In the genomic region with DNA sequence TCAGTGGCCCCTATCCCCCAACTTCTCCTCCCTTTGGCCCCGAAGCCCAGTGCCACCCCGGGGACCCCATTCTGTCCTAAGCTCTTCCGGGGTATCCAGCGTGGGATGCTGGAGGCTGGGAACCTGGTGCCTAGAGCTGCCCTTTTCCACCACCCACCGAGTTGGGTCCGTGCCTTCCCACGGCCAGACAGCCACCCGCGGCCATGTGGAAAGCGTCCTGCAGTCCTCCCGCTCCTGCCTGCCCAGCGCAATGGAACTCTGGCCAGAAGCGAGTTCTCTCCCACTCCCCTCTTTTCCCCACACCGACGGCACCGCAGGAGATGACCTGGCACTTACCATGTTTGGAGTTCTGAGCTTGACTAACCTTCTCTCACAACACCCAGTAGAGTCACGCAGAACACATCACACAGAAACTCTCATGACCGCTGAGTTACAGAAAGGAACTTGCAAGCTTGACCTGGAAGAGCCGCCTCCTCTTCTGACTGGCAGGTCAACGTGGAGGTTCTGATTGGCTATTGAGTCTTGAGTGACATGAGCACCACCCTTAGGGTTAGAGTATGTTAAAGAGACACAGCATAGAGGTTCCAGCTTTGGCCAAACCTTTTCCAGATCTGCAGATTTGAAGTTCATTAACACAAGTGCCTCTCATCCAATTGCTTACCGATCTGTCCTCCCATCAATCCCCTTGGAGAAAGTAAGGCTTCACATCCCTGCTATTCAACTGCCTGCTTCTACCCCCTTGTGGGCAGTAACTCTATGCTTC, we compare ENCODE assay signal across 8 mouse cellular contexts. TPM values are rescaled to one million over a fixed set of nuclear protein-coding genes. Genes with fewer than 3 reads are reported as not detected.
DNase-seq lines count a peak whose midpoint lies in the region; ATAC-seq lines count a peak whose summit lies in the region.
"Not testable (repeated sequence)": the region's sequence is repeated elsewhere in the genome, so short reads cannot be mapped to it uniquely, and the experiment has no call there.

Gm14325 (minus strand) TSS at position 436 of the 763 bp plus-strand sequence.

- H3K27ac ChIP-seq in forebrain, embryonic 10.5 days = peak within 1 kb of the TSS; percentile 67; the same call in 1 of the 2 replicates
- not testable (repeated sequence) for H3K27ac ChIP-seq in heart, embryonic 13.5 days (replicated peaks); kidney, embryonic 16.5 days (ENCODE audit: low read length); limb, embryonic 15.5 days; midbrain, embryonic 16.5 days (ENCODE audit: low read length)

- peak within 1 kb of the TSS; percentile 76 for H3K9ac ChIP-seq in heart, embryonic 13.5 days
- not testable (repeated sequence) for H3K9ac ChIP-seq in kidney, embryonic 16.5 days (replicated peaks; ENCODE audit: low read length)
- peak within 1 kb of the TSS; percentile 33; the same call in 1 of the 2 replicates for H3K9ac ChIP-seq in limb, embryonic 15.5 days
- H3K9ac ChIP-seq in midbrain, embryonic 16.5 days (ENCODE audit: low read depth, low read length) = peak within 1 kb of the TSS; percentile 30; the same call in 1 of the 2 replicates

- not testable (repeated sequence) for H3K9me3 ChIP-seq in forebrain, embryonic 10.5 days; heart, embryonic 13.5 days; kidney, embryonic 16.5 days (ENCODE audit: low read length); limb, embryonic 15.5 days; midbrain, embryonic 16.5 days (replicated peaks; ENCODE audit: control insufficient read depth, low read length, poor library complexity, severe bottlenecking)

- peak within 1 kb of the TSS; percentile 50 for H3K4me3 ChIP-seq in forebrain, embryonic 10.5 days
- peak within 1 kb of the TSS; percentile 55 for H3K4me3 ChIP-seq in heart, embryonic 13.5 days
- peak within 1 kb of the TSS; percentile 45 for H3K4me3 ChIP-seq in kidney, embryonic 16.5 days (ENCODE audit: low read length)
- H3K4me3 ChIP-seq in limb, embryonic 15.5 days = peak within 1 kb of the TSS; percentile 44
- peak within 1 kb of the TSS; percentile 38 for H3K4me3 ChIP-seq in midbrain, embryonic 16.5 days (ENCODE audit: low read depth, low read length)

- H3K4me2 ChIP-seq in heart, embryonic 13.5 days = peak within 1 kb of the TSS; percentile 64
- peak within 1 kb of the TSS; percentile 37 for H3K4me2 ChIP-seq in kidney, embryonic 16.5 days (replicated peaks; ENCODE audit: low read depth, low read length)
- peak within 1 kb of the TSS; percentile 32 for H3K4me2 ChIP-seq in limb, embryonic 15.5 days
- peak within 1 kb of the TSS; percentile 45 for H3K4me2 ChIP-seq in midbrain, embryonic 16.5 days (ENCODE audit: low read length)

- peak; percentile 77 for DNase-seq in CD4-positive helper T cell, adult 2 months (ENCODE audit: low read depth, low spot score)
- DNase-seq in brain, embryonic 18.5 days (ENCODE audit: low read depth, low spot score) = peak; percentile 52
- peak; percentile 15 for DNase-seq in forebrain, embryonic 10.5 days (ENCODE audit: extremely low spot score, low spot score)
- peak; percentile 71 for DNase-seq in spleen, postnatal 36 days (ENCODE audit: low spot score in 2 of 2)

- not testable (repeated sequence) for H3K4me1 ChIP-seq in forebrain, embryonic 10.5 days; heart, embryonic 13.5 days; kidney, embryonic 16.5 days (ENCODE audit: insufficient read depth, low read length); limb, embryonic 15.5 days; midbrain, embryonic 16.5 days (ENCODE audit: control insufficient read depth, insufficient read depth, low read length)

- ATAC-seq in heart, embryonic 13.5 days (ENCODE audit: extremely low read depth, insufficient number of reproducible peaks, low FRiP score, low TSS enrichment); kidney, embryonic 16.5 days (ENCODE audit: low FRiP score, low TSS enrichment); limb, embryonic 15.5 days (ENCODE audit: insufficient number of reproducible peaks, low FRiP score, low TSS enrichment, low read depth); midbrain, embryonic 16.5 days: not testable (repeated sequence)

- WGBS in forebrain, embryonic 10.5 days = under 1% methylated on average over 18 of the region's 21 CpGs
- under 1% methylated on average over 17 of the region's 21 CpGs for WGBS in heart, embryonic 13.5 days
- under 1% methylated on average over 17 of the region's 21 CpGs for WGBS in kidney, embryonic 16.5 days
- 6% methylated on average over 18 of the region's 21 CpGs for WGBS in limb, embryonic 15.5 days
- WGBS in midbrain, embryonic 16.5 days = 2% methylated on average over 14 of the region's 21 CpGs

- not testable (repeated sequence) for H3K27me3 ChIP-seq in forebrain, embryonic 10.5 days (ENCODE audit: poor library complexity, severe bottlenecking); heart, embryonic 13.5 days (replicated peaks); kidney, embryonic 16.5 days (ENCODE audit: insufficient read depth, low read length); limb, embryonic 15.5 days; midbrain, embryonic 16.5 days (ENCODE audit: control insufficient read depth, insufficient read depth, low read depth, low read length)

- H3K36me3 ChIP-seq in forebrain, embryonic 10.5 days (replicated peaks); heart, embryonic 13.5 days; kidney, embryonic 16.5 days (ENCODE audit: insufficient read depth, low read length); limb, embryonic 15.5 days; midbrain, embryonic 16.5 days (ENCODE audit: control insufficient read depth, insufficient read depth, low read length): not testable (repeated sequence)

RNA-seq across cellular contexts. Expression of gene Gm14325, which starts in this region (rescaled TPM):
- 42.2 and 43.8 TPM in 2 replicates for polyA plus RNA-seq in forebrain, embryonic 10.5 days (2016; fragmentation: Nextera tagmentation; extraction: Ambion mirVana)
- 35.2 and 35.6 TPM in 2 replicates for polyA plus RNA-seq in heart, embryonic 13.5 days (2015; fragmentation: Nextera tagmentation; extraction: Ambion mirVana)
- 30.1 and 35.7 TPM in 2 replicates for polyA plus RNA-seq in kidney, embryonic 16.5 days (2015; fragmentation: Nextera tagmentation; extraction: Ambion mirVana)
- 34.5 and 36.7 TPM in 2 replicates for polyA plus RNA-seq in limb, embryonic 15.5 days (2015; fragmentation: Nextera tagmentation; extraction: Ambion mirVana)
- polyA plus RNA-seq in midbrain, embryonic 16.5 days (2015; fragmentation: Nextera tagmentation; extraction: Ambion mirVana) = 37.1 and 39.7 TPM in 2 replicates

Comparison
In these comparisons a context has a peak if more than half of its experiments do, and no peak if none do; other contexts are left out.
1. DNase-seq: peak in every context shown above with its lines; median percentile 77 in CD4-positive helper T cell, adult 2 months; 71 in spleen, postnatal 36 days; 52 in brain, embryonic 18.5 days; 15 in forebrain, embryonic 10.5 days.